Mouse (Mus musculus): ENCODE results near the gene Gca. TPM values are rescaled to one million over a fixed set of nuclear protein-coding genes. Genes with fewer than 3 reads are reported as not detected.

Gca gene
- 2.6 and 3.1 TPM in 2 replicates for polyA plus RNA-seq (2014; fragmentation: Nextera tagmentation; extraction: Ambion mirVana)

- Histone ChIP-seq H3K27me3 (replicated peaks; ENCODE audit: control insufficient read depth, insufficient read depth, low read length) (no peaks in the 10 kb centered on the region), H3K27ac (ENCODE audit: low read depth, low read length) (no peak within 1 kb of the TSS), H3K4me3 (ENCODE audit: low read depth, low read length) (peak within 1 kb of the TSS; percentile 66)
Observed at GRCm38 (mm10) chr2:62664135-62664670, at the start of gene Gca. TSS of gene Gca (plus strand) at chr2:62664285.

GRCm38 (mm10) chr2:62618934-62619341, 45.1 kb upstream of the Gca start:
- no peak overlapping the region for H3K9ac ChIP-seq (ENCODE audit: low read depth, low read length)
- peak overlapping the region; percentile 82 for H3K27ac ChIP-seq (ENCODE audit: low read depth, low read length)
- H3K4me3 ChIP-seq (ENCODE audit: low read depth, low read length) = no peak overlapping the region
- DNase-seq (ENCODE audit: low spot score) (no peak), ATAC-seq (replicated peaks; ENCODE audit: low FRiP score) (peak; percentile 98)
- no peaks in the 10 kb centered on the region for H3K9me3 ChIP-seq (ENCODE audit: control insufficient read depth, low read length)
- no peaks in the 10 kb centered on the region for H3K36me3 ChIP-seq (ENCODE audit: control insufficient read depth, insufficient read depth, low read length)
- peaks cover 6% of the 10 kb centered on the region; the same call in 1 of the 2 replicates for H3K4me1 ChIP-seq (replicated peaks; ENCODE audit: control insufficient read depth, insufficient read depth, low read length)
- WGBS = 25% methylated on average over 7 of the region's 7 CpGs
- H3K27me3 ChIP-seq (replicated peaks; ENCODE audit: control insufficient read depth, insufficient read depth, low read length) = no peaks in the 10 kb centered on the region
- H3K4me2 ChIP-seq = peak overlapping the region; percentile 36

More at GRCm38 (mm10) chr2:62664135-62664670, at the start of gene Gca:
- DNase-seq (ENCODE audit: low spot score) (peak; percentile 82), ATAC-seq (replicated peaks; ENCODE audit: low FRiP score) (peak; percentile 99)
- H3K9me3 ChIP-seq (ENCODE audit: control insufficient read depth, low read length) = no peaks in the 10 kb centered on the region
- peak within 1 kb of the TSS; percentile 57 for H3K9ac ChIP-seq (ENCODE audit: low read depth, low read length)
- no peaks in the 10 kb centered on the region for H3K4me1 ChIP-seq (replicated peaks; ENCODE audit: control insufficient read depth, insufficient read depth, low read length)
- H3K36me3 ChIP-seq (ENCODE audit: control insufficient read depth, insufficient read depth, low read length) = no peaks in the 10 kb centered on the region
- H3K4me2 ChIP-seq = peak within 1 kb of the TSS; percentile 95
- WGBS = under 1% methylated on average over 43 of the region's 43 CpGs

DNA sequence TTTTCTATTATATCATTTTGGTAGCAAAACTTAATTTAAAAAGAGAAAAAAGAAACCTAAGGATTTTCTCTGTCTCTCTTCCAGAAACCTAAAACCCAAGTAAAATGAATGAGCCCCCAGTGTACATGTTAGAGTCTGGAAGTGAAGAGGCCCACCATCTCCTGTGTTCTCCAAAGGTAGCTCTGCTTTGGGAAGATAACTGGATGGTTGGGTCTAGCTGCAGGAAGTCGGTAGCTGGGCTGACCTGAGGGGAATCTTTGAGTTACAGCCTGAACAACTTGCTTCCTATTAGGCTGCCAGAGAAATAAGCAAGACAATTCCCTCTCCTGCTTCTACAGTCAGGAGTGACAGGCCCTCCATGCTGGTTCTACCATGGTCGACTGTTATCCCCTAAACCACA, 44.4 kb upstream of the Gca start:
- DNase-seq (ENCODE audit: low spot score) (no peak), ATAC-seq (replicated peaks; ENCODE audit: low FRiP score) (peak; percentile 80)
- Histone ChIP-seq H3K4me3 (ENCODE audit: low read depth, low read length) (no peak overlapping the region), H3K4me2 (peak overlapping the region; percentile 26), H3K36me3 (ENCODE audit: control insufficient read depth, insufficient read depth, low read length) (no peaks in the 10 kb centered on the region), H3K4me1 (replicated peaks; ENCODE audit: control insufficient read depth, insufficient read depth, low read length) (peaks cover 6% of the 10 kb centered on the region; the same call in 1 of the 2 replicates), H3K9me3 (ENCODE audit: control insufficient read depth, low read length) (no peaks in the 10 kb centered on the region), H3K27ac (ENCODE audit: low read depth, low read length) (peak overlapping the region; percentile 57), H3K27me3 (replicated peaks; ENCODE audit: control insufficient read depth, insufficient read depth, low read length) (no peaks in the 10 kb centered on the region), H3K9ac (ENCODE audit: low read depth, low read length) (no peak overlapping the region)
- WGBS = 25% methylated on average over 2 of the region's 2 CpGs

GRCm38 (mm10) chr2:62623024-62623441, 41.1 kb upstream of the Gca start:
- no peaks in the 10 kb centered on the region for H3K27me3 ChIP-seq (replicated peaks; ENCODE audit: control insufficient read depth, insufficient read depth, low read length)
- H3K27ac ChIP-seq (ENCODE audit: low read depth, low read length) = no peak overlapping the region
- H3K9me3 ChIP-seq (ENCODE audit: control insufficient read depth, low read length) = no peaks in the 10 kb centered on the region
- WGBS = 79% methylated on average over 8 of the region's 8 CpGs
- peaks cover 6% of the 10 kb centered on the region; the same call in 1 of the 2 replicates for H3K4me1 ChIP-seq (replicated peaks; ENCODE audit: control insufficient read depth, insufficient read depth, low read length)
- ATAC-seq (replicated peaks; ENCODE audit: low FRiP score) (no peak), DNase-seq (ENCODE audit: low spot score) (no peak)
- H3K4me2 ChIP-seq = no peak overlapping the region
- H3K4me3 ChIP-seq (ENCODE audit: low read depth, low read length) = no peak overlapping the region
- H3K9ac ChIP-seq (ENCODE audit: low read depth, low read length) = no peak overlapping the region
- H3K36me3 ChIP-seq (ENCODE audit: control insufficient read depth, insufficient read depth, low read length) = no peaks in the 10 kb centered on the region

DNA sequence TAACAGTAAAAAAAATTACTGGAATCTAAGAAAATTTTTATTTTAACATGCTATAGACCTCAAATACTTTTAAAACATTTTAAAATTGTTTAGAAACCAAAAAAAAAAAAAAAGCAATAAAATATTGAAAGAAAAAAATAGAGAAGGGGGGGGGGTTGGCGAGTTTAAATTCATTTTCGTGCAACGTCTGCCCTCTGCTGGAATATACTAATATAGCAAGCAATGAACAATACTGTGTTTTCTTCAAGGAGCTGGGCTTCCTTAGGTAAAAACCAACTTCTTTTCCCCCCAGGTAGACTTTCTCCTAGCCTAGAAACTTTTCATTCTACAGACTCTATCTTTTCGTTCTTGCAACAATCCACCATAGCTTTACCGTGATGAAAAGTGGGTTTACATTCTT, 36.4 kb upstream of the Gca start:
- no peaks in the 10 kb centered on the region for H3K36me3 ChIP-seq (ENCODE audit: control insufficient read depth, insufficient read depth, low read length)
- no peak overlapping the region for H3K27ac ChIP-seq (ENCODE audit: low read depth, low read length)
- H3K9me3 ChIP-seq (ENCODE audit: control insufficient read depth, low read length) = no peaks in the 10 kb centered on the region
- H3K4me2 ChIP-seq = no peak overlapping the region
- no peak overlapping the region for H3K4me3 ChIP-seq (ENCODE audit: low read depth, low read length)
- no peak overlapping the region for H3K9ac ChIP-seq (ENCODE audit: low read depth, low read length)
- DNase-seq (ENCODE audit: low spot score) = no peak
- no peak for ATAC-seq (replicated peaks; ENCODE audit: low FRiP score)
- peaks cover 3% of the 10 kb centered on the region; the same call in 1 of the 2 replicates for H3K4me1 ChIP-seq (replicated peaks; ENCODE audit: control insufficient read depth, insufficient read depth, low read length)
- WGBS = 8% methylated on average over 5 of the region's 5 CpGs
- no peaks in the 10 kb centered on the region for H3K27me3 ChIP-seq (replicated peaks; ENCODE audit: control insufficient read depth, insufficient read depth, low read length)

DNA sequence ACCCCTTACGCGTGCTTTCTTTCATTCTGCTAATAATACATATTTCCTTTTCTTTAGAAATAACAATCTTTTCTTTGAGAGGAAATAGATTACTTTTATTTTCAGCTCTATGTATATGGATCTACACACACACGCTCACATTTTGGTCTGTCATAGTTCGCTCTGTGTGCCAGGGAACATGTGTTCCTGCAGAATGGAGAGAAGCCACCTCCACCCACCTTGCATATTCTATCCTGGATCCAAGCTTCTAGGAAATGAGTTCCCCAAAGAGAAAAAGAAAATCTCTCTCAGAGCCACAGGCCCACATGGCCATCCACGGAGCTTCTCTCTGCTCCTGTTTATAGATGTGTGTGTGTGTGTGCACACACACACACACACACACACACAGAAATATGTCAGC, 35.7 kb upstream of the Gca start:
- no peaks in the 10 kb centered on the region for H3K27me3 ChIP-seq (replicated peaks; ENCODE audit: control insufficient read depth, insufficient read depth, low read length)
- 90% methylated on average over 5 of the region's 5 CpGs for WGBS
- H3K9me3 ChIP-seq (ENCODE audit: control insufficient read depth, low read length) = no peaks in the 10 kb centered on the region
- H3K4me3 ChIP-seq (ENCODE audit: low read depth, low read length) = no peak overlapping the region
- no peaks in the 10 kb centered on the region for H3K4me1 ChIP-seq (replicated peaks; ENCODE audit: control insufficient read depth, insufficient read depth, low read length)
- DNase-seq (ENCODE audit: low spot score) (no peak), ATAC-seq (replicated peaks; ENCODE audit: low FRiP score) (no peak)
- no peak overlapping the region for H3K4me2 ChIP-seq
- no peak overlapping the region for H3K27ac ChIP-seq (ENCODE audit: low read depth, low read length)
- H3K36me3 ChIP-seq (ENCODE audit: control insufficient read depth, insufficient read depth, low read length) = no peaks in the 10 kb centered on the region
- H3K9ac ChIP-seq (ENCODE audit: low read depth, low read length) = no peak overlapping the region

- ATAC-seq (replicated peaks; ENCODE audit: low FRiP score) = peak; percentile 35; the same call in 1 of the 2 replicates
- WGBS = 16% methylated on average over 6 of the region's 6 CpGs
- no peak overlapping the region for H3K27ac ChIP-seq (ENCODE audit: low read depth, low read length)
Observed at GRCm38 (mm10) chr2:62630446-62630845, 33.6 kb upstream of the Gca start.

DNA sequence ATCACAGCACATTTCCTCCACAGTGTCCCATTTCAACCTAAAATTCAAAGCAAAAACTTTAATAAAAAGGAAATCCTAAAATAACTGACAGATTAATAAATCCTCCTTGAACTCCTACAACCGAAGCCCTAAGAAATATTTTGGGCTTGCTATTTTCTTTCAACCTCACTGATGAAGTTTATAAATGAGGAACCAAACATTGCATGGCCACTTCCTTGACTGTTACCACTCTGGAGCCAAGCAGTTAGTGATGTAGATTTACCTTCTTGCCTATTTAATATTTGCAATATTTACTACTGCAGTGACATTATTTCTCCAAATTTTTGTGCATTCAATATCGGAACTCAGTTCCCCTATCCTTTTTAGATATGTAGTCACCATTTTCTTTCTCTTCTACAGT, 24.2 kb upstream of the Gca start:
- no peak overlapping the region for H3K27ac ChIP-seq (ENCODE audit: low read depth, low read length)
- no peaks in the 10 kb centered on the region for H3K9me3 ChIP-seq (ENCODE audit: control insufficient read depth, low read length)
- no peaks in the 10 kb centered on the region; the same call in 1 of the 2 replicates for H3K4me1 ChIP-seq (replicated peaks; ENCODE audit: control insufficient read depth, insufficient read depth, low read length)
- H3K9ac ChIP-seq (ENCODE audit: low read depth, low read length) = no peak overlapping the region
- 82% methylated on average over 2 of the region's 2 CpGs for WGBS
- H3K4me2 ChIP-seq = no peak overlapping the region
- no peaks in the 10 kb centered on the region for H3K36me3 ChIP-seq (ENCODE audit: control insufficient read depth, insufficient read depth, low read length)
- ATAC-seq (replicated peaks; ENCODE audit: low FRiP score) (no peak), DNase-seq (ENCODE audit: low spot score) (no peak)
- H3K27me3 ChIP-seq (replicated peaks; ENCODE audit: control insufficient read depth, insufficient read depth, low read length) = no peaks in the 10 kb centered on the region
- H3K4me3 ChIP-seq (ENCODE audit: low read depth, low read length) = no peak overlapping the region

More at GRCm38 (mm10) chr2:62630446-62630845, 33.6 kb upstream of the Gca start:
- Histone ChIP-seq H3K4me3 (ENCODE audit: low read depth, low read length) (no peak overlapping the region), H3K27me3 (replicated peaks; ENCODE audit: control insufficient read depth, insufficient read depth, low read length) (no peaks in the 10 kb centered on the region), H3K9ac (ENCODE audit: low read depth, low read length) (no peak overlapping the region), H3K4me2 (no peak overlapping the region), H3K4me1 (replicated peaks; ENCODE audit: control insufficient read depth, insufficient read depth, low read length) (no peaks in the 10 kb centered on the region), H3K36me3 (ENCODE audit: control insufficient read depth, insufficient read depth, low read length) (no peaks in the 10 kb centered on the region), H3K9me3 (ENCODE audit: control insufficient read depth, low read length) (no peaks in the 10 kb centered on the region)
- DNase-seq (ENCODE audit: low spot score) = no peak
